Mouse (Mus musculus) limb, embryonic 15.5 days (tissue): ENCODE data around the gene Gm11639. TPM values are rescaled to one million over a fixed set of nuclear protein-coding genes. Genes with fewer than 3 reads are reported as not detected.

ENCODE experiments used
- ATAC-seq: fragments of 200-750 bp; cut with Nextera tagmentation; 2 replicates; pipeline ENCODE4 v1.8.0; 2017; ENCODE audit warnings: low read depth, moderate TSS enrichment; ENCODE audit not compliant: insufficient number of reproducible peaks, low FRiP score, low TSS enrichment
- H3K27ac ChIP-seq: fragments of 300-500 bp; sonication (generic); 2 replicates; pipeline ENCODE4 v1.5.1; 2015; ENCODE audit warnings: moderate library complexity, mild to moderate bottlenecking, inconsistent platforms
- H3K27me3 ChIP-seq: fragments of 300-500 bp; sonication (generic); 2 replicates; pipeline ENCODE4 v1.6.1; 2015; ENCODE audit warnings: inconsistent platforms
- H3K36me3 ChIP-seq: fragments of 300-500 bp; sonication (generic); 2 replicates; pipeline ENCODE4 v1.6.1; 2015; ENCODE audit warnings: inconsistent platforms
- H3K4me1 ChIP-seq: fragments of 300-500 bp; sonication (generic); 2 replicates; pipeline ENCODE4 v1.6.1; 2015; ENCODE audit warnings: inconsistent platforms
- H3K4me2 ChIP-seq: fragments of 300-500 bp; sonication (generic); 2 replicates; pipeline ENCODE4 v1.6.1; 2015; ENCODE audit warnings: mild to moderate bottlenecking, inconsistent platforms
- H3K4me3 ChIP-seq: fragments of 300-500 bp; sonication (generic); 2 replicates; pipeline ENCODE4 v1.5.1; 2015; ENCODE audit warnings: mild to moderate bottlenecking, inconsistent platforms
- H3K9ac ChIP-seq: fragments of 300-500 bp; sonication (generic); 2 replicates; pipeline ENCODE4 v1.6.1; 2015; ENCODE audit warnings: inconsistent platforms
- H3K9me3 ChIP-seq: fragments of 300-500 bp; sonication (generic); 2 replicates; pipeline ENCODE4 v1.6.1; 2016; ENCODE audit warnings: inconsistent platforms
- WGBS: fragments of 180-500 bp; shearing (Covaris S2); methylation state at CpG from one replicate; pipeline ENCODE4 v1.1.7; 2015; 5-methylcytosine and 5-hydroxymethylcytosine counted together
- polyA plus RNA-seq: library from polyadenylated mRNA; unstranded; fragments of >200 nt; fragmentation: Nextera tagmentation; extraction: Ambion mirVana; gene quantifications from 2 replicates; pipeline ENCODE4 v1.2.1, GENCODE M21; 2015

The Gm11639 gene
- polyA plus RNA-seq, 1 experiment from 2014 or later = not detected

DNA sequence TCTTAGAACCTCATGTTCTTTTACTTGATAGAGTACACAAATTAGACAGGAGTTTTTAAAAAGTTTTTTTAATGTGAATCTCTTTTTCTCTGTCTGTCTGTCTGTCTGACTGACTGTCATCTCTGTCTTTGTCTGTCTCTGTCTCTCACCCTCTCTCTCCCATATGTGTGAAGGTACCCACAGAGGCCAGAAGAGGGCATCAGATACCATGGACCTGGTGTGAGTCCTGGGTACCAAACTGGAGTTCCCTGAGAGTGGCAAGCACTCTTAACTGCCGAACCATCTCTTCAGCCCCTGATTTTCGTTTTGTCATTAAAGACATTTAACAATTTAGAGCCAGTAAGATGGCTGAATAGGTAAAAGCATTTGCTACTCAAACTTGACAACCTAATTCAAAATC, 21.6 kb downstream of the Gm11639 start:
- Histone ChIP-seq H3K9ac (no peak overlapping the region), H3K4me2 (no peak overlapping the region), H3K4me1 (no peaks in the 10 kb centered on the region), H3K27ac (no peak overlapping the region), H3K9me3 (no peaks in the 10 kb centered on the region), H3K36me3 (no peaks in the 10 kb centered on the region), H3K27me3 (no peaks in the 10 kb centered on the region), H3K4me3 (no peak overlapping the region)
- no peak for ATAC-seq
- WGBS = 54% methylated on average over 2 of the region's 2 CpGs

GRCm38 (mm10) chr11:104744995-104745568, 59.6 kb downstream of the Gm11639 start:
- Histone ChIP-seq H3K27me3 (no peaks in the 10 kb centered on the region), H3K36me3 (no peaks in the 10 kb centered on the region), H3K4me2 (no peak overlapping the region), H3K27ac (no peak overlapping the region), H3K4me3 (no peak overlapping the region), H3K4me1 (no peaks in the 10 kb centered on the region), H3K9ac (no peak overlapping the region), H3K9me3 (no peaks in the 10 kb centered on the region)
- no peak for ATAC-seq
- WGBS = 77% methylated on average over 9 of the region's 9 CpGs

GRCm38 (mm10) chr11:104765762-104766161, 80.3 kb downstream of the Gm11639 start:
- H3K27me3 ChIP-seq = no peaks in the 10 kb centered on the region
- no peaks in the 10 kb centered on the region for H3K36me3 ChIP-seq
- no peak for ATAC-seq
- H3K27ac ChIP-seq = no peak overlapping the region
- 36% methylated on average over 6 of the region's 6 CpGs for WGBS
- H3K4me1 ChIP-seq = no peaks in the 10 kb centered on the region
- no peak overlapping the region for H3K4me2 ChIP-seq
- H3K4me3 ChIP-seq = no peak overlapping the region
- no peak overlapping the region for H3K9ac ChIP-seq
- no peaks in the 10 kb centered on the region for H3K9me3 ChIP-seq

GRCm38 (mm10) chr11:104767068-104767467, 81.6 kb downstream of the Gm11639 start:
- H3K4me3 ChIP-seq = no peak overlapping the region
- H3K9ac ChIP-seq = no peak overlapping the region
- H3K27me3 ChIP-seq = no peaks in the 10 kb centered on the region
- H3K27ac ChIP-seq = no peak overlapping the region
- no peaks in the 10 kb centered on the region for H3K9me3 ChIP-seq
- no peaks in the 10 kb centered on the region for H3K4me1 ChIP-seq
- WGBS = 46% methylated on average over 1 of the region's 1 CpGs
- no peak for ATAC-seq
- H3K4me2 ChIP-seq = no peak overlapping the region
- H3K36me3 ChIP-seq = no peaks in the 10 kb centered on the region

DNA sequence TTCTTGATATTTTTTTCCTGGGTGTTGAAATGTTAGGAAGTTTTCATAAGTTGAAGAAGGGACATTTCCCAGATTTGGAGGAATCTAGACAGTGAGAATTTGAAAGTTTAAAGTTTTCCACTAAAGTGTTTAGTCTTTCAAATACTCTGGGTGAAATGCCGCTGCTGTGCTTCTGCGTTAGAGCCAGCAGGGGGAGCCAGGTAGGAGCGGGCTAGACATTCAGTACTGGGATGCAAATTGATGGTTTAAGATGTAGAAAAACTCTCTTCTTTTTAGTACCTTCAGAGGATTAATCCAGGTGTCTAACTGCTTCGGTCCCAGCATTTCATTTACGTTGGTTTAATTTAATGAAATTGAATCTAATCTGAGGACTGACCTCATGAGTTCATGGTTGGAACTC, 82.6 kb downstream of the Gm11639 start:
- H3K9ac ChIP-seq = no peak overlapping the region
- ATAC-seq = no peak
- H3K27ac ChIP-seq = no peak overlapping the region
- no peaks in the 10 kb centered on the region for H3K9me3 ChIP-seq
- no peaks in the 10 kb centered on the region for H3K27me3 ChIP-seq
- no peak overlapping the region for H3K4me3 ChIP-seq
- H3K4me2 ChIP-seq = no peak overlapping the region
- no peaks in the 10 kb centered on the region for H3K4me1 ChIP-seq
- 7% methylated on average over 5 of the region's 5 CpGs for WGBS
- no peaks in the 10 kb centered on the region for H3K36me3 ChIP-seq

DNA sequence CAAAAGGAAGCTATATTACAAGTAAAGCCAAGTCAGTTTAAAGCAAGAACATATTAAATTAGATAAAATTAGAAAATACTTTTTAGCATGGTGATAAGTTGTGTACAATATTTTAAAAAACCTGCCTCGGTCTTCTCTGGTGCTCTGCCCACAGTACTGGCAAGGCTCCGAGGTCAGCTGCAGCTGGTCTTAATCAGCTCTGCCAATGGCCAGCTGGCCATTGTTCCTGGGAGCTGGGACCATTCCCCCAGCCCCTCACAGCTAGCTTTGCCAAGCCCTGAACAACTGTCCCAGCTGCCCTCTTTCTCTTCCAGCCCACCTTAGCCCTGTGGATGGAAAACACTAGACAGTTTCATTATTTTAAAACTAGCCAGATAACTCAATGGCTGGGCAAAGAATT, 93.3 kb downstream of the Gm11639 start:
- Histone ChIP-seq H3K9me3 (no peaks in the 10 kb centered on the region), H3K9ac (no peak overlapping the region), H3K27me3 (no peaks in the 10 kb centered on the region), H3K4me1 (no peaks in the 10 kb centered on the region), H3K4me3 (no peak overlapping the region), H3K27ac (no peak overlapping the region), H3K36me3 (no peaks in the 10 kb centered on the region), H3K4me2 (no peak overlapping the region)
- 57% methylated on average over 2 of the region's 2 CpGs for WGBS
- ATAC-seq = no peak

DNA sequence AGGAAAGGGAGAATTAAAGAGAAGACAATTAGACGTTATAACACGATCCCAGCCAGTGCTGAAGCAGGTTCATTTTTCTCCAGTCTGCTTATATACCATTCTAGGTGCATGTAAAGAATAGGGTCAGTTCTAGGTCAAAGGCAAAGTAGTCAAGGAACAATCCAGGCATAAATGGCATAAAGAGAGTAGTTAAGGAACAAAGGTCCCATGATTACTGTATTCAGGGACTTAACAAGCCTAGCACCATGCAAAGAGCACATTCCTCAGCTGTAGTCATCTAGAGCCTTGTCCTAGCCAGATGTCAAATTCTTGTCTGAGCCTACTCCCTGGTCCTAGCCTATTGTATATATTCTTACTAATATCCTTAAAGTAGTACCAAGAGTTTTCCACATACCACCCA, 259.2 kb downstream of the Gm11639 start:
- H3K27me3 ChIP-seq = no peaks in the 10 kb centered on the region
- no peak overlapping the region for H3K4me2 ChIP-seq
- H3K4me1 ChIP-seq = no peaks in the 10 kb centered on the region
- H3K36me3 ChIP-seq = no peaks in the 10 kb centered on the region
- no peak overlapping the region for H3K4me3 ChIP-seq
- ATAC-seq = no peak
- 61% methylated on average over 2 of the region's 2 CpGs for WGBS
- no peaks in the 10 kb centered on the region for H3K9me3 ChIP-seq
- H3K9ac ChIP-seq = no peak overlapping the region
- H3K27ac ChIP-seq = no peak overlapping the region

DNA sequence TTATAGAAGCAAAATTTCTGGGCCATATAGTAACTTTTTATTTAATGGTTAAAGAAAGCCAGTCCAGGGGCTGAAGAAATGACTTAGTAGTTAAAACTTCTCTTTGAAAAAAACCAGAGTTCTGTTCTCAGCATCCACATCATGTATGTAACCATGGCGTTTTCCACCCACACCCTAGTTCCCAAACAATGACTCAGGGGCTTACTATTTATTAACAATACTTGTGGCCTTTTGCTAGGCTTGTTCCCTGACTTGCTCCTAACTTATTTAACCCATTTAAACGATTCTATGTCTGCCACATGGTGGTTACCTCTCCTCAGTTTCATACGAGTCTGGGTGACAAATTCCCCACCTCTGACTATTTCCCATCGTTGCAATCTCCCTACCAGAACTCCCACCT, 266.8 kb downstream of the Gm11639 start:
- Histone ChIP-seq H3K9ac (no peak overlapping the region), H3K27ac (no peak overlapping the region), H3K4me2 (no peak overlapping the region), H3K4me1 (no peaks in the 10 kb centered on the region), H3K27me3 (no peaks in the 10 kb centered on the region), H3K9me3 (no peaks in the 10 kb centered on the region), H3K36me3 (no peaks in the 10 kb centered on the region), H3K4me3 (no peak overlapping the region)
- WGBS = 52% methylated on average over 4 of the region's 4 CpGs
- ATAC-seq = no peak

DNA sequence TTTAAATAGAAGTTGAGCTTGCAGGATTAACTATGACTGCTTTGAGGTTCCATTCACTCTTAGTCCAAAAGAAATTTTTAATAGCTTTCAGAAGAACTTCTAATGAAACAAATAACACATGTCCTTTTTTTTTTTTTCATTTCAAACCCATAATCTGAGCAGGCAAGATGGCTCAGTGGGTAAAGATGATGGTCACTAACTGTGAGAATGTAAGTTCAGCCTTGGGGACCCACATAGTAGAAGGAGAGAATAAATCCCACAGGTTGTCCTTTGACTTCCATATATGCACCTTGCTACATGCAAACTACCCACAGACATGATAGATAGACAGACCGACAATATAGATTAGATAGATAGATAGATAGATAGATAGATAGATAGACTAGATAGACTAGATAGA, 282.4 kb downstream of the Gm11639 start:
- Histone ChIP-seq H3K36me3 (no peaks in the 10 kb centered on the region), H3K4me3 (no peak overlapping the region), H3K9me3 (no peaks in the 10 kb centered on the region), H3K27ac (no peak overlapping the region), H3K9ac (no peak overlapping the region), H3K27me3 (no peaks in the 10 kb centered on the region), H3K4me1 (no peaks in the 10 kb centered on the region), H3K4me2 (no peak overlapping the region)
- ATAC-seq = no peak
- WGBS = 92% methylated on average over 1 of the region's 1 CpGs

- no peak overlapping the region for H3K27ac ChIP-seq
- H3K4me3 ChIP-seq = no peak overlapping the region
- H3K4me2 ChIP-seq = no peak overlapping the region
- no peak overlapping the region for H3K9ac ChIP-seq
- no peaks in the 10 kb centered on the region for H3K27me3 ChIP-seq
- H3K4me1 ChIP-seq = no peaks in the 10 kb centered on the region
- ATAC-seq = no peak
- H3K9me3 ChIP-seq = no peaks in the 10 kb centered on the region
- WGBS = 92% methylated on average over 2 of the region's 2 CpGs
- H3K36me3 ChIP-seq = no peaks in the 10 kb centered on the region
These were observed 282.9 kb downstream of the Gm11639 start for GRCm38 (mm10) chr11:104968388-104968787.

DNA sequence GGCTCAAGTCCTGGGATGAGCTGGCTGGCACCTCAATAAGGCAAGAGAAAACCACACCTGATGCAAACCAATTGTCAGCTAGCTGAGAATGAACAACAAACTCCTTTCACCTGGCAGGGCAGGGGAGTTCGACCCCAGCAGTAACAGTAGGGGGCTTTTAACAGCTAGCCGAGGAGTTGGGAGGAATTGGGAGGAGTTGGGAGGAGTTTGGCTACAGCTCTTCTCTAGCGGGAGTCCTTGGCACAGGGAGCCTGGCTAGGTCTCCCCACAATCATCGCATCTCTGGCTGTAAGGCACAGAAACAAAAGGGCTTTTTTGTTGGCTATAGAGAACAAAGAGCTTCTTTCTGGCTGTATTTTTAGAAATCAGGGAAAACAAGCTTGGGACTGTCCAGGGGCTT, 285.8 kb downstream of the Gm11639 start:
- Histone ChIP-seq H3K4me2 (no peak overlapping the region), H3K4me3 (no peak overlapping the region), H3K4me1 (no peaks in the 10 kb centered on the region), H3K9me3 (no peaks in the 10 kb centered on the region), H3K27ac (no peak overlapping the region), H3K27me3 (no peaks in the 10 kb centered on the region), H3K9ac (no peak overlapping the region), H3K36me3 (no peaks in the 10 kb centered on the region)
- WGBS = 7% methylated on average over 4 of the region's 4 CpGs
- no peak for ATAC-seq

GRCm38 (mm10) chr11:104972480-104972879, 287.0 kb downstream of the Gm11639 start:
- WGBS = 81% methylated on average over 7 of the region's 8 CpGs
- no peaks in the 10 kb centered on the region for H3K4me1 ChIP-seq
- no peak overlapping the region for H3K9ac ChIP-seq
- H3K36me3 ChIP-seq = no peaks in the 10 kb centered on the region
- no peaks in the 10 kb centered on the region for H3K27me3 ChIP-seq
- ATAC-seq = no peak
- no peak overlapping the region for H3K4me3 ChIP-seq
- no peaks in the 10 kb centered on the region for H3K9me3 ChIP-seq
- H3K4me2 ChIP-seq = no peak overlapping the region
- H3K27ac ChIP-seq = no peak overlapping the region

GRCm38 (mm10) chr11:104977976-104978375, 292.5 kb downstream of the Gm11639 start:
- Histone ChIP-seq H3K4me3 (no peak overlapping the region), H3K27ac (no peak overlapping the region), H3K9me3 (no peaks in the 10 kb centered on the region), H3K4me1 (no peaks in the 10 kb centered on the region), H3K9ac (no peak overlapping the region), H3K4me2 (no peak overlapping the region), H3K27me3 (no peaks in the 10 kb centered on the region), H3K36me3 (no peaks in the 10 kb centered on the region)
- no peak for ATAC-seq
- 75% methylated on average over 5 of the region's 5 CpGs for WGBS
